Mouse (Mus musculus) liver, embryonic 14.5 days (tissue): Measurements from ENCODE around the gene Acot1. TPM values are rescaled to one million over a fixed set of nuclear protein-coding genes. Genes with fewer than 3 reads are reported as not detected.

Experiments
- ATAC-seq: fragments of 200-750 bp; cut with Nextera tagmentation; 2 replicates; pipeline ENCODE4 v1.8.0; 2017; ENCODE audit warnings: moderate number of reproducible peaks, mild to moderate bottlenecking, moderate library complexity; ENCODE audit not compliant: insufficient read depth
- DNase-seq, 3 experiments: peaks; one replicate each; pipeline ENCODE4 v3.0.0-alpha.2; 2012 to 2013; ENCODE audit warnings: low read depth in 3 of 3, low spot score in 3 of 3
- H3K27ac ChIP-seq: fragments of 300-500 bp; sonication (generic); 2 replicates; pipeline ENCODE4 v1.5.1; 2014; ENCODE audit warnings: moderate library complexity, mild to moderate bottlenecking, control low read depth, inconsistent platforms
- H3K27me3 ChIP-seq: fragments of 300-500 bp; sonication (generic); 2 replicates; pipeline ENCODE4 v1.6.1; 2014; ENCODE audit warnings: mild to moderate bottlenecking, low read length, moderate library complexity; ENCODE audit not compliant: control insufficient read depth, insufficient read depth
- H3K36me3 ChIP-seq: fragments of 300-500 bp; sonication (generic); replicated peaks from 2 replicates; pipeline ENCODE4 v1.6.1; 2014; ENCODE audit warnings: low read depth; ENCODE audit not compliant: control insufficient read depth, insufficient read depth
- H3K4me1 ChIP-seq, 2 experiments: fragments of 200-500 bp in 1 of 2; fragments of 300-500 bp in 1 of 2; sonication (generic) in 1 of 2; replicated peaks; 2 replicates each; pipeline ENCODE4 v1.6.1; 2012 to 2014; ENCODE audit warnings: antibody characterized with exemption in 1 of 2, inconsistent platforms in 1 of 2, low read length in 1 of 2; ENCODE audit not compliant: control insufficient read depth in 2 of 2, insufficient read depth in 2 of 2
- H3K4me2 ChIP-seq: fragments of 300-500 bp; sonication (generic); 2 replicates; pipeline ENCODE4 v1.6.1; 2014; ENCODE audit warnings: low read depth, mild to moderate bottlenecking, control low read depth, moderate library complexity
- H3K4me3 ChIP-seq, 2 experiments: fragments of 200-500 bp in 1 of 2; fragments of 300-500 bp in 1 of 2; sonication (generic) in 1 of 2; 2 replicates each; pipeline ENCODE4 v1.5.1; 2012 to 2014; ENCODE audit warnings: low read depth in 2 of 2, low read length in 2 of 2, mild to moderate bottlenecking in 2 of 2, control low read depth in 1 of 2, inconsistent platforms in 1 of 2, moderate library complexity in 1 of 2; ENCODE audit not compliant: insufficient read depth in 1 of 2
- H3K9ac ChIP-seq: fragments of 300-500 bp; sonication (generic); replicated peaks from 2 replicates; pipeline ENCODE4 v1.6.1; 2014; ENCODE audit warnings: mild to moderate bottlenecking, control low read depth, moderate library complexity
- H3K9me3 ChIP-seq: fragments of 300-500 bp; sonication (generic); 2 replicates; pipeline ENCODE4 v1.6.1; 2016; ENCODE audit warnings: low read length, mixed read lengths; ENCODE audit not compliant: control insufficient read depth
- CTCF ChIP-seq: IDR thresholded peaks from 2 replicates; pipeline ENCODE4 v1.5.1; 2016; ENCODE audit warnings: antibody characterized with exemption, low read depth, control low read depth
- EP300 ChIP-seq: IDR thresholded peaks from 2 replicates; pipeline ENCODE4 v1.6.1; 2016; ENCODE audit warnings: antibody characterized with exemption, low read depth
- WGBS: fragments of 180-500 bp; shearing (Covaris S2); extraction: QIAGEN DNeasy Blood & Tissue Kit; methylation state at CpG from one replicate; pipeline ENCODE4 v1.1.7; 2014; ENCODE audit not compliant: insufficient replicate concordance; 5-methylcytosine and 5-hydroxymethylcytosine counted together
- polyA plus RNA-seq, 2 experiments: library from polyadenylated mRNA; depleted of rRNA in 1 of 2; stranded (reverse) in 1 of 2; unstranded in 1 of 2; fragments of >200 nt; fragmentation: Nextera tagmentation in 1 of 2; extraction: Ambion mirVana in 1 of 2; gene quantifications; 2 replicates each; pipeline versions ENCODE4 v1.2.1 to v1.2.3; 2012 to 2014

Acot1 gene
- polyA plus RNA-seq, 2 experiments = 12.8 to 28.3 TPM

DNA sequence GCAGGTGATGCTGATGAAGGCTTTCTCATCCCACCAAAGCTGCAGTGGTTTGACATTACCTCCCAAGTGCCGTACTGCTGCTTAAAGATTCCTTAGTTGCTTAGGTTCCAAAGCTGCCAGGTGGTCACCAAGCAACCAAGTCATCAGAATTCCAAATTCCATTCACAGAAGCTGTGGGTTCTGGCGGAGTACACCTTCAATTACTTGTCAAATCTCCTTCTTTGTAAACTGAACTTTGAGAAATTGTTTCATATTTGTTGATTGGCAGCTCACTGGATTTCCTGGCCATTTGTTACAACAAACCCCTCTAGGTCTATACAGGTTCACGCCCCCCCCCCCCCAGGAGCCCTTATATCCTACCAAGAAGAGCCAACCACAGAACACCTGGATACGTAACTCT lies 24.5 kb upstream of the Acot1 start, which contains the start of gene Heatr4:
Gene Heatr4, minus strand, starts transcription at position 101 of the 400 bp plus-strand sequence.
- no peaks in the 10 kb centered on the region for H3K36me3 ChIP-seq
- H3K4me3 ChIP-seq = no peak within 1 kb of the TSS
- H3K9ac ChIP-seq = no peak within 1 kb of the TSS
- ATAC-seq (no peak), DNase-seq (no peak)
- WGBS = 64% methylated on average over 4 of the region's 4 CpGs
- TF ChIP-seq EP300 (no peak), CTCF (no peak)
- no peaks in the 10 kb centered on the region for H3K27me3 ChIP-seq
- H3K27ac ChIP-seq = no peak within 1 kb of the TSS
- peaks cover 0 to 6% of the 10 kb centered on the region in 2 experiments; a peak in 2 of 4 replicates for H3K4me1 ChIP-seq
- no peaks in the 10 kb centered on the region for H3K9me3 ChIP-seq
- no peak within 1 kb of the TSS for H3K4me2 ChIP-seq

- no peak for TF ChIP-seq CTCF
- TF ChIP-seq EP300 = no peak
- H3K9me3 ChIP-seq = no peaks in the 10 kb centered on the region
- peaks cover 0 to 6% of the 10 kb centered on the region in 2 experiments; a peak in 2 of 4 replicates for H3K4me1 ChIP-seq
- 21% methylated on average over 8 of the region's 8 CpGs for WGBS
- ATAC-seq (peak; percentile 33; the same call in 1 of the 2 replicates), DNase-seq (no peak)
- H3K36me3 ChIP-seq = no peaks in the 10 kb centered on the region
- H3K27ac ChIP-seq = peak overlapping the region; percentile 50
- peak overlapping the region; percentile 66 to 70 for H3K4me3 ChIP-seq
- peak overlapping the region; percentile 70 for H3K9ac ChIP-seq
- peak overlapping the region; percentile 75 for H3K4me2 ChIP-seq
- no peaks in the 10 kb centered on the region for H3K27me3 ChIP-seq
These were observed 22.1 kb upstream of the Acot1 start for GRCm38 (mm10) chr12:83987242-83987582.

GRCm38 (mm10) chr12:83987583-83988441 lies 21.5 kb upstream of the Acot1 start, which contains the start of gene Acot2:
TSS of gene Acot2 (plus strand) at chr12:83987861.
- H3K9ac ChIP-seq = peak within 1 kb of the TSS; percentile 70
- TF ChIP-seq CTCF = peak; percentile 66
- no peak for TF ChIP-seq EP300
- no peaks in the 10 kb centered on the region for H3K27me3 ChIP-seq
- DNase-seq (peak in 1 of 3 experiments; percentile 56), ATAC-seq (peak; percentile 77)
- peaks cover 0 to 6% of the 10 kb centered on the region in 2 experiments; a peak in 2 of 4 replicates for H3K4me1 ChIP-seq
- 1% methylated on average over 80 of the region's 80 CpGs for WGBS
- peak within 1 kb of the TSS; percentile 50 for H3K27ac ChIP-seq
- no peaks in the 10 kb centered on the region for H3K36me3 ChIP-seq
- H3K9me3 ChIP-seq = no peaks in the 10 kb centered on the region
- H3K4me2 ChIP-seq = peak within 1 kb of the TSS; percentile 75
- peak within 1 kb of the TSS; percentile 66 to 70 for H3K4me3 ChIP-seq

DNA sequence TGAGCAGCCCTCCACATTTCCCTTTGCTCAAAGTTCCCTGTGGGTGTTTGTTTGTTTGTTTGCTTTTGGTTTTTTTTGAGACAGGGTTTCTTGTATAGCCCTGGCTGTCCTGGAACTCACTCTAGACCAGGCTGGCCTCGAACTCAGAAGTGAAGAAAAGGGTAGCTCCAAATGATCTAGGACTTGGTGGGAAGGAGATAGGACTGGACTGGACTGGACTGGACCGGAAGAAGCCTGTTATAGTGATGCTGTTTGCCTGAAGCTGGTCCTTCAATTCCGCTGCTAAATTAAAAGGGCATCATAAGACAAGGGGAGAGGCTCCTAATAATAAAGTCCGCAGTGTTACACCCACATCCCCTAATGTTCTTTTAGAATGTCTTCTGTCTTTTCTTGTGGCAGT lies 20.8 kb upstream of the Acot1 start:
- TF ChIP-seq CTCF (no peak), EP300 (no peak)
- Histone ChIP-seq H3K9ac (peak overlapping the region; percentile 70), H3K36me3 (no peaks in the 10 kb centered on the region), H3K27me3 (no peaks in the 10 kb centered on the region), H3K4me3 (peak overlapping the region; percentile 66 to 70), H3K27ac (no peak overlapping the region), H3K9me3 (no peaks in the 10 kb centered on the region), H3K4me1 (peaks cover 0 to 6% of the 10 kb centered on the region in 2 experiments; a peak in 2 of 4 replicates), H3K4me2 (peak overlapping the region; percentile 75)
- WGBS = 58% methylated on average over 4 of the region's 4 CpGs
- ATAC-seq (no peak), DNase-seq (no peak)

DNA sequence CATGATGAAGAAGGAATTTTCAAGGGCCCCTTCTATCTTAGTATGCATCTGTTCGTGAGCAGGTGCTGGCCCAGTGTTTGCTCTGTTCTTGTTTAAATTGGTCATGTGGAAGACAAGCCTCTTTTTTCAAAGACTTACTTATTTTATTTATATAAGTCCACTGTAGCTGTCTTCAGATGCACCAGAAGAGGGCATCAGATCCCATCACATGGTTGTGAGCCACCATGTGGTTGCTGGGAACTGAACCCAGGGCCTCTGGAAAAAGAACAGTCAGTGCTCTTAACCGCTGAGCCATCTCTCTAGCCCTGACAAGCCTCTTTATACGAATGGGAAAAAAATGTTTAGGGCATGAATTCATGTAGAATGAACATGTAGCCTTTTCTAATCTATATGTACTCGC lies 19.9 kb upstream of the Acot1 start:
- no peak overlapping the region for H3K9ac ChIP-seq
- TF ChIP-seq CTCF (no peak), EP300 (no peak)
- no peak overlapping the region for H3K4me3 ChIP-seq
- H3K4me1 ChIP-seq = peaks cover 0 to 6% of the 10 kb centered on the region in 2 experiments; a peak in 2 of 4 replicates
- no peak overlapping the region for H3K4me2 ChIP-seq
- no peaks in the 10 kb centered on the region for H3K9me3 ChIP-seq
- 79% methylated on average over 4 of the region's 4 CpGs for WGBS
- no peaks in the 10 kb centered on the region for H3K27me3 ChIP-seq
- ATAC-seq (no peak), DNase-seq (no peak)
- no peak overlapping the region for H3K27ac ChIP-seq
- H3K36me3 ChIP-seq = no peaks in the 10 kb centered on the region
